Mouse (Mus musculus): ENCODE data around the gene Gm10563. TPM values are rescaled to one million over a fixed set of nuclear protein-coding genes. Genes with fewer than 3 reads are reported as not detected.

The Gm10563 gene
- polyA plus RNA-seq, 1 experiment from 2014 or later = not detected

- peaks cover 6% of the 10 kb centered on the region for H3K4me1 ChIP-seq (replicated peaks)
- ATAC-seq (ENCODE audit: insufficient number of reproducible peaks, insufficient read depth, low FRiP score, low TSS enrichment, low read depth) = peak; percentile 98
- peak within 1 kb of the TSS; percentile 82 for H3K27ac ChIP-seq
- WGBS = under 1% methylated on average over 73 of the region's 73 CpGs
- peaks cover 24% of the 10 kb centered on the region for H3K36me3 ChIP-seq
- H3K4me3 ChIP-seq (replicated peaks) = peak within 1 kb of the TSS; percentile 81
- no peaks in the 10 kb centered on the region for H3K9me3 ChIP-seq
- H3K27me3 ChIP-seq = no peaks in the 10 kb centered on the region
- peak within 1 kb of the TSS; percentile 79 for H3K9ac ChIP-seq (replicated peaks)
- peak within 1 kb of the TSS; percentile 92 for H3K4me2 ChIP-seq
Measured at GRCm38 (mm10) chr4:155668689-155669597, 23.7 kb upstream of the Gm10563 start, which contains the start of gene Mib2. Gene Mib2, minus strand, starts transcription at chr4:155669198.

GRCm38 (mm10) chr4:155666903-155667302 is 21.7 kb upstream of the Gm10563 start:
- Histone ChIP-seq H3K4me1 (replicated peaks) (peaks cover 6% of the 10 kb centered on the region), H3K27ac (no peak overlapping the region), H3K4me2 (no peak overlapping the region), H3K36me3 (peaks cover 34% of the 10 kb centered on the region), H3K27me3 (no peaks in the 10 kb centered on the region), H3K9me3 (no peaks in the 10 kb centered on the region), H3K9ac (replicated peaks) (no peak overlapping the region), H3K4me3 (replicated peaks) (no peak overlapping the region)
- ATAC-seq (ENCODE audit: insufficient number of reproducible peaks, insufficient read depth, low FRiP score, low TSS enrichment, low read depth) = no peak

- no peak for ATAC-seq (ENCODE audit: insufficient number of reproducible peaks, insufficient read depth, low FRiP score, low TSS enrichment, low read depth)
- Histone ChIP-seq H3K27ac (no peak overlapping the region), H3K9me3 (no peaks in the 10 kb centered on the region), H3K4me3 (replicated peaks) (no peak overlapping the region), H3K4me1 (replicated peaks) (no peaks in the 10 kb centered on the region), H3K9ac (replicated peaks) (no peak overlapping the region), H3K4me2 (no peak overlapping the region), H3K36me3 (peaks cover 77% of the 10 kb centered on the region), H3K27me3 (peaks cover 16% of the 10 kb centered on the region)
- WGBS = 90% methylated on average over 12 of the region's 12 CpGs
Measured at GRCm38 (mm10) chr4:155660641-155661040, 15.4 kb upstream of the Gm10563 start.

GRCm38 (mm10) chr4:155658961-155659360 is 13.8 kb upstream of the Gm10563 start:
- Histone ChIP-seq H3K4me1 (replicated peaks) (peaks cover 16% of the 10 kb centered on the region), H3K27me3 (peaks cover 33% of the 10 kb centered on the region), H3K9ac (replicated peaks) (no peak overlapping the region), H3K4me3 (replicated peaks) (no peak overlapping the region), H3K4me2 (no peak overlapping the region), H3K27ac (no peak overlapping the region), H3K36me3 (peaks cover 60% of the 10 kb centered on the region), H3K9me3 (no peaks in the 10 kb centered on the region)
- WGBS = 90% methylated on average over 10 of the region's 10 CpGs
- no peak for ATAC-seq (ENCODE audit: insufficient number of reproducible peaks, insufficient read depth, low FRiP score, low TSS enrichment, low read depth)

GRCm38 (mm10) chr4:155656214-155656751 is 11.1 kb upstream of the Gm10563 start:
- H3K4me2 ChIP-seq = no peak overlapping the region
- H3K9me3 ChIP-seq = no peaks in the 10 kb centered on the region
- peaks cover 36% of the 10 kb centered on the region for H3K4me1 ChIP-seq (replicated peaks)
- WGBS = 92% methylated on average over 13 of the region's 13 CpGs
- 0 out of 2 replicates have a peak overlapping the region, but pooled peaks have one; percentile 6 for H3K9ac ChIP-seq (replicated peaks)
- no peak overlapping the region for H3K27ac ChIP-seq
- H3K36me3 ChIP-seq = peaks cover 55% of the 10 kb centered on the region
- peaks cover 60% of the 10 kb centered on the region for H3K27me3 ChIP-seq
- no peak for ATAC-seq (ENCODE audit: insufficient number of reproducible peaks, insufficient read depth, low FRiP score, low TSS enrichment, low read depth)
- H3K4me3 ChIP-seq (replicated peaks) = no peak overlapping the region

- Histone ChIP-seq H3K4me3 (replicated peaks) (peak overlapping the region; percentile 50), H3K9ac (replicated peaks) (peak overlapping the region; percentile 72), H3K27ac (no peak overlapping the region), H3K4me1 (replicated peaks) (peaks cover 36% of the 10 kb centered on the region), H3K36me3 (peaks cover 60% of the 10 kb centered on the region), H3K27me3 (peaks cover 68% of the 10 kb centered on the region), H3K4me2 (peak overlapping the region; percentile 93), H3K9me3 (no peaks in the 10 kb centered on the region)
- 1% methylated on average over 52 of the region's 52 CpGs for WGBS
- ATAC-seq (ENCODE audit: insufficient number of reproducible peaks, insufficient read depth, low FRiP score, low TSS enrichment, low read depth) = peak; percentile 32
Measured at GRCm38 (mm10) chr4:155654456-155655298, 9.5 kb upstream of the Gm10563 start.

- H3K4me3 ChIP-seq (replicated peaks) = peak overlapping the region; percentile 50
- no peak overlapping the region for H3K27ac ChIP-seq
- H3K36me3 ChIP-seq = peaks cover 60% of the 10 kb centered on the region
- H3K27me3 ChIP-seq = peaks cover 68% of the 10 kb centered on the region
- under 1% methylated on average over 6 of the region's 6 CpGs for WGBS
- H3K4me1 ChIP-seq (replicated peaks) = peaks cover 36% of the 10 kb centered on the region
- no peak for ATAC-seq (ENCODE audit: insufficient number of reproducible peaks, insufficient read depth, low FRiP score, low TSS enrichment, low read depth)
- no peaks in the 10 kb centered on the region for H3K9me3 ChIP-seq
- H3K4me2 ChIP-seq = peak overlapping the region; percentile 93
- H3K9ac ChIP-seq (replicated peaks) = peak overlapping the region; percentile 72; the same call in 1 of the 2 replicates
Measured at GRCm38 (mm10) chr4:155654183-155654455, 8.9 kb upstream of the Gm10563 start.

- WGBS = 1% methylated on average over 31 of the region's 31 CpGs
- Histone ChIP-seq H3K9ac (replicated peaks) (peak overlapping the region; percentile 72), H3K27me3 (peaks cover 68% of the 10 kb centered on the region), H3K4me2 (peak overlapping the region; percentile 93), H3K27ac (no peak overlapping the region), H3K36me3 (peaks cover 60% of the 10 kb centered on the region), H3K9me3 (no peaks in the 10 kb centered on the region), H3K4me3 (replicated peaks) (peak overlapping the region; percentile 50), H3K4me1 (replicated peaks) (peaks cover 36% of the 10 kb centered on the region)
- 0 out of 2 replicates have a peak, but pooled peaks have one; percentile 10 for ATAC-seq (ENCODE audit: insufficient number of reproducible peaks, insufficient read depth, low FRiP score, low TSS enrichment, low read depth)
Measured at GRCm38 (mm10) chr4:155653451-155654182, 8.4 kb upstream of the Gm10563 start.

GRCm38 (mm10) chr4:155653086-155653450 is 7.9 kb upstream of the Gm10563 start, which contains the start of gene Mmp23:
Gene Mmp23, minus strand, starts transcription at chr4:155653384.
- no peak within 1 kb of the TSS for H3K27ac ChIP-seq
- H3K4me2 ChIP-seq = peak within 1 kb of the TSS; percentile 93
- peak within 1 kb of the TSS; percentile 72 for H3K9ac ChIP-seq (replicated peaks)
- peaks cover 68% of the 10 kb centered on the region for H3K27me3 ChIP-seq
- peak within 1 kb of the TSS; percentile 50 for H3K4me3 ChIP-seq (replicated peaks)
- ATAC-seq (ENCODE audit: insufficient number of reproducible peaks, insufficient read depth, low FRiP score, low TSS enrichment, low read depth) = 0 out of 2 replicates have a peak, but pooled peaks have one; percentile 39
- peaks cover 36% of the 10 kb centered on the region for H3K4me1 ChIP-seq (replicated peaks)
- under 1% methylated on average over 33 of the region's 33 CpGs for WGBS
- no peaks in the 10 kb centered on the region for H3K9me3 ChIP-seq
- H3K36me3 ChIP-seq = peaks cover 61% of the 10 kb centered on the region

GRCm38 (mm10) chr4:155652283-155653085 is 7.3 kb upstream of the Gm10563 start:
- Histone ChIP-seq H3K4me1 (replicated peaks) (peaks cover 36% of the 10 kb centered on the region), H3K4me2 (peak overlapping the region; percentile 93), H3K27ac (no peak overlapping the region), H3K27me3 (peaks cover 68% of the 10 kb centered on the region), H3K4me3 (replicated peaks) (peak overlapping the region; percentile 50), H3K36me3 (peaks cover 61% of the 10 kb centered on the region), H3K9ac (replicated peaks) (peak overlapping the region; percentile 72), H3K9me3 (no peaks in the 10 kb centered on the region)
- WGBS = 16% methylated on average over 36 of the region's 36 CpGs
- 0 out of 2 replicates have a peak, but pooled peaks have one; percentile 1 for ATAC-seq (ENCODE audit: insufficient number of reproducible peaks, insufficient read depth, low FRiP score, low TSS enrichment, low read depth)

Measured in limb, embryonic 12.5 days (tissue).